Mouse (Mus musculus): ENCODE data around the gene Ecd. TPM values are rescaled to one million over a fixed set of nuclear protein-coding genes. Genes with fewer than 3 reads are reported as not detected.

Gene Ecd
- polyA plus RNA-seq, 1 experiment, result 32.5 TPM

DNA sequence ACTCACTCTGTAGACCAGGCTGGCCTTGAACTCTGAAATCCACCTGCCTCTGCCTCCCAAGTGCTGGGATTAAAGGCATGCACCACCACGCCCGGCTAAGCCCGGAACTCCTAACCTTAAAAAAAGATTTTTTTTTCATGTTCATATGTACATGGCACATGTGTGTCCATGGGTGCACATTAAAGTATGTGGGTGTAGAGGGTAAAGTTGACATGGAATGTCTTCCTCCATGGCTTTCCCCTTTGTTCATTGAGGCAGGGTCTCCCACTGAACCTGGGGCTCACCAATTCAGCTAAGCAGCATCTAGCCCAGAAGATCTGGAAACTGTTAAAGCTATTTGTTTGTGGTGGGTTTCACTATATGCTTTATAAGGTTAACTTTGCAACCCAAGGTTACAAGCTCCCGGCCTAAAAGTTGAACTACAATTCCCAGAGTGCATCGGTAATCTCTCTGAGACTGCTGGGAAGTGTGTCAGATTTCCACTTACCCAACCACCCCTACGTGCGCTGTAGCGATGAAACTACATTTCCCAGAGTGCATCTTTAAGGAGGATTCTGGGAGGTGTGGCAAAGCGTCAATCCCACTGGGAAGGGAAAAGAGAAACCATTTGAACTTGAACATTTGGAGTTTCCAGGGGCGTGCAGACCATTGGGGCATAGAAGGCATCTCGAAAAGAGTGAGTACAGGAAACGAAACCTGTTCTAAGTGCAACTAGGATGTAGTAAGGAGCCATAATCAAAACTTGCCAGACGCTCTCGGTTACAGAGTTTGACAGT lies 53.6 kb downstream of the Ecd start, which contains the start of gene Nudt13:
Gene Nudt13, plus strand, starts transcription at position 581 of the 776 bp plus-strand sequence.
- peak within 1 kb of the TSS; percentile 44 for H3K4me3 ChIP-seq (ENCODE audit: insufficient read depth, low read length)

DNA sequence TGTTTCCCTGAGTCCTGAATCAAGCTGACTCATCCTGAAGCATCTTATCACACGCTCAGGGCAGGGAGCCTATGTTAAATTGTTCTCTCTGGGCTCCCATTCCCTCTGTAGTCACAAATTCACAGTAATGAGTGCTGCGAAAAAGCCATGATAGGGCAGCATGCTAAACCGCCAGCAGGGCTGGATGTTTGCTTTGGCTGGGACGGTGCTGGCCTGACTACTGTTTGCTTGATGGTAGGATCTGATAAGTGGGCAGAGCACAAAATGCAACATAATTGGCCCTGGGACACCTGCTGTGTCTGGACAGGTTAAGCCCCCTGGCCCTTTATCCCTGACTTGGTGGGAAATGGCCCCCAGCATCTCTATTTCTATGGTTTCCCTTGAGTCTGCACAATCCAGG lies 56.5 kb downstream of the Ecd start:
- H3K4me3 ChIP-seq (ENCODE audit: insufficient read depth, low read length), result no peak overlapping the region
- H3K27ac ChIP-seq (ENCODE audit: insufficient read depth, low read length), result no peak overlapping the region
- peaks cover 4% of the 10 kb centered on the region for H3K4me1 ChIP-seq (ENCODE audit: control insufficient read depth, insufficient read depth, low read length)
- no peak for TF ChIP-seq POLR2A (IDR thresholded peaks at IDR 0.05; ENCODE audit: extremely low read depth, insufficient read depth, low read length)
- no peak for TF ChIP-seq CTCF (IDR thresholded peaks at IDR 0.05; ENCODE audit: extremely low read depth, insufficient read depth, low read length)

More for the DNA sequence above, 53.6 kb downstream of the Ecd start, which contains the start of gene Nudt13:
- no peak within 1 kb of the TSS for H3K27ac ChIP-seq (ENCODE audit: insufficient read depth, low read length)
- H3K4me1 ChIP-seq (ENCODE audit: control insufficient read depth, insufficient read depth, low read length), result peaks cover 4% of the 10 kb centered on the region
- no peak for TF ChIP-seq CTCF (IDR thresholded peaks at IDR 0.05; ENCODE audit: extremely low read depth, insufficient read depth, low read length)
- peak; percentile 59; the same call in 1 of the 2 replicates for TF ChIP-seq POLR2A (IDR thresholded peaks at IDR 0.05; ENCODE audit: extremely low read depth, insufficient read depth, low read length)

Other genes with a start within 250 kb of the Ecd start
- 8.2 and 8.3 TPM in 2 replicates for gene Saysd1, start 209.6 kb downstream of the Ecd start, polyA plus RNA-seq (2012; rRNA removed)
- gene Kcnk5, start 166.3 kb downstream of the Ecd start, polyA plus RNA-seq (2012; rRNA removed), result 0.55 and 0.71 TPM in 2 replicates
- gene Kcnk16, start 78.9 kb downstream of the Ecd start, polyA plus RNA-seq (2012; rRNA removed), result not detected in 2 replicates
- 30.4 and 32.7 TPM in 2 replicates for gene Nudt13, start 53.4 kb downstream of the Ecd start, polyA plus RNA-seq (2012; rRNA removed)
- gene Fam149b, start within 50 bp of the Ecd start, polyA plus RNA-seq (2012; rRNA removed), result 56.6 and 61.0 TPM in 2 replicates
- 37.0 and 37.2 TPM in 2 replicates for gene Dnajc9, start 40.8 kb upstream of the Ecd start, polyA plus RNA-seq (2012; rRNA removed)
- gene Mrps16, start 45.5 kb upstream of the Ecd start, polyA plus RNA-seq (2012; rRNA removed), result 44.9 and 45.4 TPM in 2 replicates
- 1.5 and 3.3 TPM in 2 replicates for gene Cfap70, start 104.1 kb upstream of the Ecd start, polyA plus RNA-seq (2012; rRNA removed)
- gene Anxa7, start 132.0 kb upstream of the Ecd start, polyA plus RNA-seq (2012; rRNA removed), result 86.0 and 89.0 TPM in 2 replicates
- 0.33 and 0.42 TPM in 2 replicates for gene Mss51, start 148.8 kb upstream of the Ecd start, polyA plus RNA-seq (2012; rRNA removed)
- 162 and 167 TPM in 2 replicates for gene Ppp3cb, start 198.5 kb upstream of the Ecd start, polyA plus RNA-seq (2012; rRNA removed)